Mouse (Mus musculus) monocyte, adult 5-6 weeks (primary cell): Measurements from ENCODE around the gene Krt26. TPM values are rescaled to one million over a fixed set of nuclear protein-coding genes. Genes with fewer than 3 reads are reported as not detected.

Experiments
- ATAC-seq: fragments of 153-309, 156-312 bp; replicated peaks from 2 replicates; pipeline ENCODE4 v1.8.0; 2017; ENCODE audit warnings: mild to moderate bottlenecking; ENCODE audit not compliant: low TSS enrichment, insufficient number of reproducible peaks, severe bottlenecking, poor library complexity, low FRiP score
- total RNA-seq: library from RNA; stranded (forward); fragments of 200-1000, 200-491, 200-594 nt; gene quantifications from 3 replicates; pipeline ENCODE4 v1.2.3, GENCODE M21; 2017

Gene Krt26
- not detected in 3 replicates for total RNA-seq

DNA sequence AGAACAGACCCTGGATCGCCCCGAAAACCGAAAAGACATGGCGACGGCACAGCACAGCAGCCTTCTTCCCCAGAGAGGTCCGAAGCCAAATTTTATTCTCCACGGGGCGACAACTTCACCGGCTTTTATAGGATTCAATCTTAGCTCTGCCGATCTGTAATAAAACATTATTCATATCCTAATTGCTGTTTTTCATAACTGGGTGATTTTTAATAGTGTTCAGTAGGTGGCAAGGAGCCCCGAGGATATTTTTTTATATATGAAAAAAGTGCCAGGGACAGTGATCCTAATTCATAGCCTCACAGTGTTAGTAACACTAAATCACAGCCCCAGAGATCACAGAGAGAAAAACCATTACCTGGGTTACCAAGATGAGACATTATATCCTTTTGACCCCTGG is at the start of gene Krt26:
Krt26 (minus strand) TSS at position 101 of the 400 bp plus-strand sequence.
- ATAC-seq = no peak

DNA sequence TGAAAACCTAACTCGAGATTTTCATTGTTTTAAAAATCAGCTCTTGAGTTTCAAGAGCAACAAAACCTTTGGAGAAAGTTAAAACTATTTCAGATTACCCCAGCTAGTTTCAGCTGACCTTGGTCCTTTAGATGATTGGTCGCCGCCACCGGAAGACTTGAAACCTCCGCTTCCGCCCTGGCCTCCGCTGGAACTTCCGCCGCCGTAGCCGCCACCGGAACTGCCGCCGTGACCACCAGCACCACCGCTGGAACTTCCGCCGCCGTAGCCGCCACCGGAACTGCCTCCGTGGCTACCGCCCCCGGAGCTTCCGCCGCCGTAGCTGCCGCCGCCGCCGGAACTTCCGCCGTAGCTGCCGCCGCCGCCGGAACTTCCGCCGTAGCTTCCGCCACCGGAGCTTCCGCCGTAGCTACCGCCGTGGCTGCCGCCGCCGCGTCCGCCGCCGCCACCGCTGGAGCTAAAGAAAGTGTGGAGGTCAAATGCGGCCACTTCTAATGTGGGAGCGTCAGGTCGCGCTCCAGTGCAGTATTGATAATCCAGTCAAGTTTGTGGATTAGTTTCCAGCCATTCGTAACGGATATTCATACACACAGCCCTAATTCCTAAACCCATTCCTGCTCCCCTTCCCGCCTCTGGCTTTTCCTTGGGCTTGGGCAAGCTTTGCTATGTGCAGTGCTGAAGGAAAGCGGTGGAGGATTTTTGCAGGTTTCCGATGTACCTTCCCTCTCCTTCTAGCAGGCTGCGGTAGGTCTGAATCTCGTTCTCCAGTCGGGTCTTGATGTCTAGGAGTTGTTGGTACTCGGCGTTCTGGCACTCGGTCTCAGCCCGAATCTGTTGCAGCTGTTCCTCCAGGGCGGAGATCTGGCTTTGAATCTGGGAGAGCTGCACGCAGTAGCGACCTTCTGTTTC is 48.3 kb upstream of the Krt26 start:
- peak; percentile 92 for ATAC-seq

DNA sequence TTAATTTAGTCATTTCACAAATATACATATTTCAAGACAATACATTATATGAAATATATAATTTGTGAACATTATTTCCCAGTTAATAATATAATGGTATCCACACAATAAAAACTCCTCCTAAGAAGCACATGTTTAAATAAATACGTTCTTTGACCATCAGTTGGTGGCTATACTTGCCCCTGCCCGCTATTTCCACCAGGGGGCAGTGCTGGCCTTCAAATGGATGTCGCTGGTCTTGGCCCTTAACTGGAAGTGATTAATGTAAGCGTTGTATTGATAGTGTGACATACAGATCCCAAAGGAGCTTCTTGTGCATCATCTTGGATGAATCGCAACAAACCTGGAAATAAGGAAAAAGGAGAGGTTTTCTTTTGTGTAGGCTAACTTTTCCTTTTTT is 41.8 kb upstream of the Krt26 start:
- ATAC-seq = 0 out of 2 replicates have a peak, but pooled peaks have one; percentile 75

DNA sequence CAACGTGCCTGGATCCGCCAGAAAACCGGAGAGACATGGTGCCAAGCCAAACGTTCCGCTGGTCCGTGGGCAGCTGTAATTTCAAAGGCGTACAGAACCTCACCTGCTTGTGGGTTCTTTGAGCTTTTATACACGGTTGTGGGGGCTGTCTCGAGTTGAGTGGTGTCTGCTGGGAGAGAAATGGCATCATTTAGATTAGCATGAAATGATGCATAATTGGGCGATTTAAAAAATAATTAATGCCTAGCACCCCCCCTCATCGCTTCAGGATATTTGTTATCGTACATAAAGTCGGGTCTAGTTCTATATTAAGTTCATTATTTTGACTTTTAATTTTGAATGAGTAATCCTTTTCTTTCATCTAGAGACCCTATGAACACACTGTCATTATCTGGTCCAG is 37.0 kb upstream of the Krt26 start, which contains the start of gene Krt28:
Krt28 (minus strand) TSS at position 101 of the 400 bp plus-strand sequence.
- ATAC-seq = no peak

DNA sequence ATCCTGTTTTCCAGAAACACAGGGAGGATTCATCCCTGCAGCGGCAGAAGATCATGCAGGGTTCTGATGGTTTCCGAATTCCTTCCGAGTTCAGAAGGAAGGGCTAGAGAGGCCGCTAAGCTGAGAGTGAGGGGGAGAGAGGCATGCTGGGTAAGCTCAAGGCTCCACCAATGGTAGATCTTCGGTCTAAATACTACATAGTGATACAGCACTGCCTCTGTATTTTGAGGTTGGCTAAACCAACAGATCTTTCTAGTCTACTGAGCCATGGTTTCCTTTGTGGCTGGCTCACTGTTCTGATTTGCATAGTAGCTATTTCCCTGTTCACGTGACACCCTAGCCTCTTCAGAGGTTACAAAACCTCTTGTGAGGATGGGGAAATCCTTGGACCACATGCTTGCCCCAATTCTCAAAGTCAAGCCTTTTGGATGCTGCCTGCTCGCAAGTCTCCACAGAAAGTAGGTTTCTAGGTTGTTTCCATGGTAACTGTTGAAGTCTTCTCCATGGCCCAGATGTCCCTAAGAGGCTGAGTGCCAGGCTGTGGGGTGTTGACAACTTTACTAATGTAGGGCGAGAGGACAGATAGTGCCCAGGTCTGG is 32.2 kb upstream of the Krt26 start:
- ATAC-seq = no peak

DNA sequence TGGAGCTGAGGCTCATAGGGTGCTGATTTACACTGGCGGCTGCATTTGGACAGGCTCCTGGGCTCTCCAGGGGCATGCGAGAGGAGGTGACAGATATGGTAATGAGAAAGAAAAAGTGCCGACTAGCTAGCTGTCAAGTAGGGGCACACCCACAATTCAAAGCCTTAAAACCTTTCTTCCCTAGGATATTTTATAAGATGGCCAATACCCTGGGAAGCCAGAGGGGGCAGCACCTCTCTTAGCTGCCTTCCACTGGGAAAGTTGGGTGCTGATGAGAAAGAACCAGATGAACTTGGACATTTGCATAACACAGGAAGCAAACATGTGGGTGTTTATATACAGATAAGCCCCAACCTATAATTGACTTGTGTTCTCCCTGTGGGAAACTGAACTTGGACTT is 31.5 kb upstream of the Krt26 start:
- ATAC-seq = no peak

DNA sequence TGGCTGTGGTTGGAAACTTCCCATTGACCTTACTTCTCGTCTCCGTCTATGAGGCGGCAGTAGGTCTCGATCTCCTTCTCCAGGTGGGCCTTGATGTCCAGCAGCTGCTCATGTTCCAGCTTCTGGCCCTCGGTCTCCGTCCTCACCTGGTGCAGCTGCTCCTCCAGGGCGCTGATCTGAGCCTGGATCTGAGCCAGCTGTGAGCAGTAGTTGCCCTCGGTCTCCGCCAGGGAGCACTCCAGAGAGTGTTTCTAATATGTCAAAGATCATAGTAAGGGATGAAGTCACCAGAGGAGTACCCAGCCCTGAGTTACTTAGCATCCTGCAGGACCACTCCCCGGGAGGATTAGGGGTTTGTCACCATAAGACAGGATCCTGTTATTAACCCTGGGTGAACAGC is 29.0 kb upstream of the Krt26 start:
- no peak for ATAC-seq

GRCm38 (mm10) chr11:99364412-99364811 is 26.6 kb upstream of the Krt26 start:
- ATAC-seq = no peak

- ATAC-seq = no peak
These were observed 23.7 kb upstream of the Krt26 start for GRCm38 (mm10) chr11:99361423-99361822.

- no peak for ATAC-seq
These were observed 13.2 kb upstream of the Krt26 start, which contains the start of gene Krt27 for GRCm38 (mm10) chr11:99351004-99351403. Gene Krt27 (minus strand): TSS chr11:99351104.

DNA sequence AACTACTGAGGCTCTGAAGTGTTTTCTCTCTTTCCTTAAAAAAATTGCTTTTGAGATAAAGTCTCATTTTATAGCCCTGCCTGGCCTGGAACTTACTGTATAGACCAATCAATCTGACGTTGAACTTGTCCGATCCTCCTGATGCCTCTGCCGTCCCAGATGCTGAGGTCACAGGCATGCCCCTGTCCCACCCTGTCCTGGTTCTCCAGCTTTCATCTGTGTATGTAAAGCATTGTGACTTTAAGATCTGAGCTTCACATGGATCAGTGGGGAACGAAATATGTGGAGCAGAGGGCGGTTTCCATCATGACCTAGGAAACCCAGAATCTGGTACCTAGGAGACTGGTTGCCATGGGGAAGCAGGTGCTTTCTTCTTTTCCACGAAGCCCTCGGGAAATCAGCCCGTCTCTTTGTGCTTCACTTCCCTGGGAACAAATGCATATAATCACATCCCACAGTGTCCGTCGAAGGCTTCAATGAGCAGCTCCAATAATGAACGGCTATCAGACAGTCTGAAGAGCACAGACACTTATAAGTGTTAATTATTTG is 1.6 kb upstream of the Krt26 start:
- ATAC-seq = no peak

DNA sequence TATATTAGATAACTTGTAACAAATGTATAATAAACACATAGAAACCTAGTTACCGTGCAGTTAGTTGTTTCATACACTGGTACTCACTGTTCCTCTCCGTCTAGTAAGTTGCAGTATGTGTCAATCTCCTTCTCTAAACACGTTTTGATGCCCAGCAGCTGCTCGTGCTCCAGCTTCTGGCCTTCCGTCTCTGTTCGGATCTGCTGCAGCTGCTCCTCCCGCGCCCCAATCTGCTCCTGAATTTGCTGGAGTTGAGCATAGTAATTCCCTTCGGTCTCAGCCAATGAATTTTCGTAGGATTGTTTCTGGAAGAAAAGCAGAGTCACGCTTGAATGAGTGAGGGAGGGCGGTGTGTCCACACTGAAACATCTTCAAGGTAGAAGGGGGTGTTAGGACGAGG is 4.3 kb downstream of the Krt26 start:
- no peak for ATAC-seq

GRCm38 (mm10) chr11:99329655-99330054 is 8.1 kb downstream of the Krt26 start:
- ATAC-seq = no peak

DNA sequence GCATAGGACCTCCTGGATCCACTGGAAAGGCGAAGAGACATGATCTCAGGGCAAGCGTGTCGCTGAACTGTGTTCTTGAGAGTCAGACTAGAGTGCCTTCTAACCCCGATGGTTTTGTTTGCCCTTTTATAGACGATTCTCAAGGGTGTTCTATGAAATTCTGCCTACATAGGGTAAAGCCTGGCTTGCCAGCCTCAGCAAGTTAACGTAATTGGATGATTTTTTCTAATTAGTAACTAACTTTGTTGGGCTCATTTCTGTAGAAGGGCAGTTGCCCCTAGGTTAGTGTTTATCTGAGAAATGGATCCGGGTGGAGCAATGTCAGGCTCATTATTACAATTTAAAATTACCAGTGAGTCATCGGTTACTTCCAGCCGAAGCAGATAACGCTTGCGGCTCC is 14.9 kb downstream of the Krt26 start, which contains the start of gene Krt25:
Krt25 (minus strand) TSS at position 101 of the 400 bp plus-strand sequence.
- ATAC-seq = no peak

GRCm38 (mm10) chr11:99321094-99321493 is 16.7 kb downstream of the Krt26 start:
- no peak for ATAC-seq

DNA sequence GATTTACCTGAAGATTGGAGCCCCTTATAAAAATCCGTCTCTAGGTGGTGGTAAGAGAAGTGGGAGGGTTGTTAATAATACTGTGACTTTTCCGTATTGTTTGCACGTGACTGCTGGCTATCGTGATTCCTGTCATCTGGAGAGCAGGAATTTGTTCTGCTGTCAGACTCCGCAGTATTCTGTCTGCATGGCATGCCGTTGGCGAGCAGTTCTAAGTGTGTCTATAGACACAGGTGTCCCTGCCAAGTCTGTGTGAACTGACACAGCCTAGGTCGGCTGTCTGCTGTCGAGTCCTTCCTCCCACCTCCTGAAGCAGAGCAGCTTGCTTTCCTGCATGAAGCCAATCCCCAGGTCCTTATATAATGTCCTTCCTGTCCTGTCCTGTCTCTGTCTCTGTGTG is 18.6 kb downstream of the Krt26 start:
- no peak for ATAC-seq

DNA sequence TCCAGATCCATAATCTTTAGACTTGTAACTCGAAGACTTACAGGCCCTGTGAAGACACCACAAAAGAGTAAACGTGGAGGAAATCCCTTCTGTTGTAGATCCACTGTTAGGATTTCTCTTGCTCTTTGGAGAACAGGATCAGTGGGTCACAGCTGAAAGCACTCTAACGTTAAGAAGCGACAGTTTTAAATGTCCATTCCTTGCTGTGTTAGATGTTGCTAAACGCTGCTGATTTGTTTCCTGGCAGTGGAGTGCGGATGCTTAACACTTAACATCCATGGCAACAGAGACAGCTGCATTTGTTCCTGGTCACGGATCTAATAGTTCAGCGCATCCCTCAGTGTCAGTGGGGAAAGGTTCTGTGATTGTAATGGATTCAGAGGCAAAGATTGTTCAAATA is 21.2 kb downstream of the Krt26 start:
- ATAC-seq = no peak

- no peak for ATAC-seq
These were observed 23.2 kb downstream of the Krt26 start for GRCm38 (mm10) chr11:99314594-99314993.

- ATAC-seq = no peak
These were observed 26.9 kb downstream of the Krt26 start for GRCm38 (mm10) chr11:99310882-99311281.

- 0 out of 2 replicates have a peak, but pooled peaks have one; percentile 35 for ATAC-seq
These were observed 30.2 kb downstream of the Krt26 start for GRCm38 (mm10) chr11:99307579-99307978.
